Mouse (Mus musculus) kidney, adult 2 months (tissue): ENCODE measurements at regions not wholly inside any gene's neighbourhood (a gene's known extent, or its start where the extent isn't known, plus 50 kb on each side); places are given as distances from the start of the nearest gene placed in this dataset.

ENCODE experiments used
- CTCF ChIP-seq: fragments of 200-500 bp; conservative IDR thresholded peaks from 2 replicates; pipeline ENCODE4 v1.5.1; 2011; ENCODE audit warnings: low read depth, mild to moderate bottlenecking, control low read depth, low read length, moderate library complexity, mixed read lengths; ENCODE audit not compliant: insufficient read depth, insufficient read length
- POLR2A ChIP-seq: fragments of 200-500 bp; IDR thresholded peaks from one replicate; pipeline ENCODE4 v1.6.1; 2011; ENCODE audit warnings: low read depth, low read length, control low read depth

DNA sequence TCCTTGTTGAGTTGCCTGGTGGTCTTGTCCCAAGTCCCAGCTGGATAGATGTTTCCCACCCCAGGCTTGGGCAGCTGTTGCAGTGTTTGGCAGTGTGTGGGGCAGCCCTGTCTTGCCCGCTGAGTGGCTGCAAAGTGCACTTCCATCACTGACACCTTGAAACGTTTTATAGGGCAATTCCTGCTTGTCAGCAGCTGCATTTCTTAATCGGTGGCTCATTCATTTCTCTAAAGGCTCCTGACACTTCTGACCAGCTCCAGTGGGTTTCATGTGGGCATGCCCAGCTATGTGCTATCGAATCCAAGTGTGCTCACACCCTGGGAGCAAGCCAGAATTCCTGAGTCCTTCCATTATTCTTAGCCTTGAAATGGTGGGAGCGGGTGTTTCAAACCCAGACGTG lies 207.7 kb downstream of the Ttc32 start:
- TF ChIP-seq CTCF: no peak
- TF ChIP-seq POLR2A: no peak
